Mouse (Mus musculus) adrenal gland, adult 2 months (tissue): Measurements from ENCODE around the gene Dars. TPM values are rescaled to one million over a fixed set of nuclear protein-coding genes. Genes with fewer than 3 reads are reported as not detected.

Experiments
- DNase-seq: peaks from one replicate; pipeline ENCODE4 v3.0.0; 2021
- long read RNA-seq: library from polyadenylated mRNA; stranded (forward); transcript quantifications from one replicate; pipeline ENCODE4 v2.0.0, GENCODE M21; 2021
- polyA plus RNA-seq: library from polyadenylated mRNA; depleted of rRNA; stranded (reverse); fragments of >200 nt; gene quantifications from 2 replicates; pipeline ENCODE4 v1.2.3, GENCODE M21; 2012; rRNA removed
- total RNA-seq, 2 experiments: library from RNA; stranded (reverse); gene quantifications; 2 replicates each; pipeline ENCODE4 v1.2.3; 2021

Gene Dars
- total RNA-seq (10 to 100 TPM; 81.7 to 98.0 TPM), polyA plus RNA-seq (10.4 and 12.8 TPM in 2 replicates)
- long read RNA-seq, transcript Dars-201 (16 exons, 2,175 nt), result major isoform, 100 of 103 reads
- long read RNA-seq, partial matches to known transcripts, result 1 of 103 reads
- long read RNA-seq, other reads (novel, unspliced or antisense), result 2 of 103 reads

DNA sequence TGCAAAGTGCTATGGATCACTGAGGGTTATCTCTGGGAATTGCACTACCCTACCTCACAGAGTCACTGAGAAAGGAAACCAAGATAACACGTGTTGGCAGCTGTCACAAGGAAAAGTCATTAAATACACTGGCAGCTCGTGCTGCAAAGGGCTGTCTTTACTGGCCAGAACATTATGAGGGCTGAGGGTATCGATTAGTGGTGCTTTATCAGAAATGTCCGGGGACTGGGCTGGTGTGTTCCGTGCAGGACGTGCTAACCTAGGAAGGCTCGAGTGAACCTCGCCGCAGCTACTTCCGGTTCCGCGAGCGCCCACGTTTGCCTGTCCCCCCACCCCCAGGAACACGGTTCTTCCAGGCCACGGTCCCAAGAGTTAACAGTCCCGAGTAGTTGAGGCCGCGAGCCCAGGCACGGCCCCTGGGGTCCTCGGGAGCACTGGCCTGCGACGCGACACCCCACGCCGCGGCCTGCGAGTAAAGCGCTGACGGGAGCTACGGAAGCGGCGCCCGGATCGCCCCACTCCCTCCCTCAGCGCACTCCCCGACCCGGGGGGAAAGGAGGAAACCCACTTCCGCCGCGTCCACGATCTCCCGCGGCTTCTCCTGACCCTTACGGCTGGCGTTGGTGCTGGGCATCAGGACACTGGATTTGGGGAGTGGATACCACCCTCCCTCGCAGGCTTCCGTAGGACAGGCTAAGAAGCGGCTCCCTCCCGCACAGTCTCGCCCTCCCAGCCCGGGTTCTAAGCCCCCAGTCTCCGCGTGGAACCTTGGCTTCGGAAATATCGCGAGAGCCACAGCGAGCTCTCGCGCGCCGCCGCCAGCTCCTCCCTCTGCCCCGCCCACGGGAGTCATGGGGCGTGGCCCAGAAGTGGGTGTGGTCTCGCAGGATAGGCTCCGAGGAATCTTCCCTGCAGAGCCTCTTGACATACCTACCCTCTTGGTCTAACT, at the start of gene Dars:
Gene Dars, minus strand, starts transcription at position 785 of the 949 bp plus-strand sequence.
- DNase-seq, result peak; percentile 94

DNA sequence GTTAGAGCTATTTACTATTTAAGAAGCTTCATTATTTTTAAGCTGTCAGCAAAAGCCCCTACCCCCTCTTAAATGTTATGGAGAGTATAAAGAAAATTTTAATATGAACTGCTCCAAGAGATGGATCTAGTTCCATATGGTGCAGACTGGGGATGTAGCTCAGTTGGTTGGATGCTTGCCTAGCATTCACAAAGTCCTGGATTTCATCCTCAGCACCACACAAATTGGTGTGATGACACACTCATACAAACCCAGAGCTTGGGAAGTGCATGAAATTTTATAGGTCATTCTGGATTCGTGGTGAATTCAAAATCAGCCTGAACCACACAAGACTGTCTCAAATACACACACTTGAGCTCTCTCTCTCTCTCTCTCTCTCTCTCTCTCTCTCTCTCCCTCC, 49.7 kb upstream of the Dars start:
- DNase-seq, result no peak

DNA sequence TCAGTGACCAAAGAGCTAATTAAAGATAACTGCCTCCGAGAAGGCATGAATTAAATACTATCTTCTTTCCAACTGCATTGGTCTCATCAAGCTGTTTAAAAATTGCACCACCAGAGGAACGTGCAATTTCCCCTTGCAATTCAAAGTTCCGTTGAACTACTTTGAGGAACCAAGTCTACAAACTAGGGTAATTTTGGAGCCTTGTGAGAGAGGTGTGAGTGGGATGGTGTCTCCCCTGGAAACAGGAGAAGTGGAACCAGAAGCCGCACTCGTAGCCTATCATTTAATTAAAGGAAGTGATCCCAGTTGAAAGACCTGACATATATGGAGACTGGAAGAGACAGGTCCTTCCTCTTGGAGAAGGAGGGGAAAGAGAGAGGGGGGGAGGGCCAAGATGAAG, 46.3 kb upstream of the Dars start:
- DNase-seq, result no peak

DNA sequence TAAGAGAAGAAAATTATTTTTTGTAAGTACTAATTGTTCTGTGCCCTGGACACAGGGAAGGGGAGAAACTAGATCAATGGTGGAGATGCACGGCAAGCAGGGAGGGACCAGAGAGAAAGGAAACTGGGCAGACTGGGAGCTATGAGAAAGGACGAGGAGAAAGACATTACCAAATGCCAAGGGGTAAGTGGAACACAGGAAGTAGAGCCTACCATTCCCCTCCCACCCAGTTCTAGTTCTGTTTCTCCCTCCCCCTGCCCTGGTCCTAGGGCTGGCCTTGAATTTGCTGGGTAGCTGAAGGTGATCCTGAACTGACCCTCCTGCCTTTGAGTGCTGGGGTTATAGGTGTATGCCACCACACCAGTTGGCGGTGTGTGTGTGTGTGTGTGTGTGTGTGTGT, 45.2 kb upstream of the Dars start:
- DNase-seq, result no peak

DNA sequence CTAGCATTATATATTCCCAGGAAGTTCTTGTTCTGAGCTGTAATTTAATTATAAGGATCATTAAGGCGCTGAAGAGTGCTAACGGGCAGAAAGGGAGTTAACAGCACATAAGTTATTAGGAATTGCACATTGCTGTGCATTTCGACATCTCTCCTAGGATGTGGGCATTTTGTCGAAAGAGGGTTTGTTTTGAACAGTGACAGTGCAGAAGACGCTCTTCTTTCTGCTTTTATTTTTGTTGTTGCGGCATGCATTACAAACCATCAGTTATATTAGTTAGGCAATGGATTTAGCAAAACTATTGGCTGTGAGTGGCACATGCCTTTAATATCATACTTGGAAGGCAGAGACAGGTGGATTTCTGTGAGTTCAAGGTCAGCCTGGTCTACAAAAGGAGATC, 43.6 kb upstream of the Dars start:
- DNase-seq, result no peak

DNA sequence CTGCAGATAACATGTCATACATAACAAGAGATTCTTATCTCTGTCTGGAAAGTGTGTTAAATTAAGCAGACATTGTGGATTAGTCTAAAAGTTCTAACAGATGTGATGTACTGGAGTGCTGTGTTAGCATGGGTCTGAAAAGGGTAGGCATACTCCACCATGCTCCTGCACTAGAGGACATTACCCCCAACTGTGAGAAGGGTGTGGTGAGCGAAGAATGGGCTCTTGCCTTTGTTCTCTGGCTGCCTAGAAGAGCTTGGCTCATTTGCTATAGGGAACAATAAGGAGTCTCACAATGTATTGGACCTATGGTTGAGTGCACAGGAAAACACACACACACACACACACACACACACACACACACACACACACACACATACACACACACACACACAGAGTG, 42.3 kb upstream of the Dars start:
- no peak for DNase-seq

DNA sequence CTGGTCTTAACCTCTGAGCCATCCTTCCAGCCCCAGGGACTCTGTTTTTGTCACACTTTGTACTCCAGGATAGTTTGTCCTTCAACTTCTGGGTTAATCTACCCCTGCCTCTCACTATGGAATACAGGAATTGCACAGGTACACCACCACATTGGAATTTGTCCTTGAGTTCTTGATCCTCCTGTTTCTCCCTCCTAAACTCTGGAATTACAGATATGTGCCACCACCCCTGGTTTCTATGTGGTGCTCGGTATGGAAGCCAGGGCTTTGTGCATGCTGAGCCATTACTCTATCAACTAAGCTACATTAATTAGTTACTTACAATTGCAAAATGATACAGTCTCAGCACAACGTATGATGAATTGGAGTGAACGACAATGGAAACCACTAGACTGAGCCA, 41.8 kb upstream of the Dars start:
- no peak for DNase-seq

DNA sequence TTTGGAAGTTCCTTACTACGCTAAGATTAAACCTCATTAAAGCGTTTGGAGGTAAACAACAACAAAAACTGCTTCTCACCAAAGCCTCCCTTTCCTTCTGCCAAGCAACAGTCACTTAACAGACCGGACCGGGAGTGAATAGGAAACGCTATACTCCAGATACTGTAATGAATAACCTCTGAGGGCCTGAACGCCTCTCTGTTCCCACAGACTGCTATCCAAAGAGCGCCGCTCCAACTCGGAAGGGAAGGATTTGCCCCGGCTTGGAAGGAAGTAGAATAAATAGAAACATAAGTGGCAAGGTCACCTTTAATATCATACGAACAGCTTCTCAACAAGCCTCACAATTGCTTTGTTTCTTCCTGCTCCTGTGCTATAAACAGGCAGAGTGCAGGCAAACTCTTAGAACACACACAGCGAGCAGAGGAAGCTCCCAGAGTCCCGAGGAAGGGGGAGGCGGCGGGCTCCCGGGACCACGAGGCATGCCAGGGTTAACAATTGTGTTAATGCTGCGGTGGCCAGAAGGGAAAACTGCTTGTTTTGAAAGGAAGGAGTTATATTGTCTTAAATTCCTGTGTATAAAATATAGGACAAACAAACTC, 39.8 kb upstream of the Dars start:
- peak; percentile 14 for DNase-seq

DNA sequence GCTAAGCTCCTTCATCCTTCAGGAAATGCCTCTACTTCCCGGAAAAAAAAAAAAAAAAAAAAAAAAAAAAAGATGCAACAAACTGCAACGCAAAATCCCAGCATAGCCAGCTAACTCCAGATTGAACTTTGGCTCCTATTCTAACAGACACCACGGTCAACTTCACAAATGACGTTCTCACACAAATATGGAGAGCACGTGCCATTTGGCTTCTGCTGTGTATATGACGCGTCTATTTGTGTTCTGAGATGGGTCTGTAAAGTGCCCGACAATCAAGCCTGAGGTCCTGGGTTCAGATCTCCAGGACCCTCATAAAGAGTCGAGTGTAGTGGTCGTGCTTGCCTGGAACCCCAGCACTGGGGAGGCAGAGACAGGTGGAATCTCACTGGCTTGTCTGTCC, 39.1 kb upstream of the Dars start:
- DNase-seq, result no peak

DNA sequence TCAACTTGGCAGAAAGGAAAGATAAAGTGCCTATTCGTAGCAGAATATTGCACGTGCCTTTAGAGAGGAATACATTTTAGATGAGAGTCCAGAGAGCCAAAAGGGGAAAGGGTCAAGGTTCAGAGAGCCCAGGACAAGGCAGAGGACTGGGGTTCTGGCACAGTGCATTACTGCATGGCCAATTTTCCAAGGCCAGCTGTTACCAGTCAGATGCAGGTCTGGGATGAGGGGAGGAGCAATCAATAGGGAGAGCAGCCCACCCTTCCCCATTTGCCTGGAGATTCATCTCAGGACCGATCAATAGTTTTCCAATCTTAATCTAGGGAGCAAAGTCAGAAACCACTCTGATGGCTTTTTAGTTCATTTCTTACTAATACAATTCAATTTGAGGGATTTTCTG, 35.0 kb upstream of the Dars start:
- DNase-seq, result no peak

DNA sequence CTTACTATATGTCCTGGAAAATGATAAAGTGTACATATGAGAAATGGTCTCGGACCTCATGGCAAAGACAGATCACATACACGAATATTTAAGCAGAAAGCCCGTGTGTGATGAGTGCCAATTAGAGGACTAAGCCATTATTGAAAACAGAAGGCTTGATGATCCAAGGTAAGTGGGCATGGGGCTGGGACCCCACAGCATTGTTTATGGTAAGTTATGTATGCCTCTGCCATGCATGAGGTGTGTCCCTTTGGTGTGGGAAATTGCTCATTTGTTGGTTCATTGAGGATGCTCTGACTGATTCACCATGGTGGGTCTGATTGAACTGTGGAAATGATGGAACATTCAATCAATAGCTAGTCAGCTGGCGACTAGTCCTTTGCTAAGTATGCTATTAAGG, 34.0 kb upstream of the Dars start:
- DNase-seq, result no peak

DNA sequence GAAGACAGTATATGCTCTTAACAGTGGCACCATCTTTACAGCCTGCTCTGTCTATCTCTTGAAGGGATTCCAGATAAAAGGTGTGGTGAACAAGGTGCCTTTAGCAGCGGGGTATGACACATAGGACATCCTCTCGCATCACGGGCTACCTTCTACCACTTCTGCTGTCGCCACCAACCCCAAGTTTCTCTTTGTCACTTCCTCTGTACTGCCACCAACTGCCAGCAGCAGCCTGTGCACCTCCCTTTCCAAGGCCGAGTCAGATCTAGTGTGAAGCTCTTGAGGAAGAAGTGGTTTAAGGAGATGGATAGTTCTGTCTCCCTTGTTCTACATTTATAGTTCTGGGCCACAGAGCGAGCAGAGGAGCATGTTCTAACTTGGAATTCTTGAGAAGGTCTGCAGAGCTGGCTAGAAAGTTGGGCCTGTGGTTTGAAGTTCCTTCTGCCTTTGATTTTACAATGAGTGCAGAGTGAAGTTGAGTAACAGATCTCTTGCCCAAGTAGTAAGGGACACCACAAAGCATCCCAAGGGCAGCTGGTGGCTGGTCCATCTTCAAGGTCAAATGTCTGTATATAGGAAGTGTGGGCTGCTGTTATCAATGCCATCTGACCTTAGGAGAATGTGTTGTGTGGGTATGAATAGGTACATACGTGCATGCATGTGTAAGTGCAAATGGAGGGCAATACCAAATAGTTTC, 30.2 kb upstream of the Dars start:
- no peak for DNase-seq

DNA sequence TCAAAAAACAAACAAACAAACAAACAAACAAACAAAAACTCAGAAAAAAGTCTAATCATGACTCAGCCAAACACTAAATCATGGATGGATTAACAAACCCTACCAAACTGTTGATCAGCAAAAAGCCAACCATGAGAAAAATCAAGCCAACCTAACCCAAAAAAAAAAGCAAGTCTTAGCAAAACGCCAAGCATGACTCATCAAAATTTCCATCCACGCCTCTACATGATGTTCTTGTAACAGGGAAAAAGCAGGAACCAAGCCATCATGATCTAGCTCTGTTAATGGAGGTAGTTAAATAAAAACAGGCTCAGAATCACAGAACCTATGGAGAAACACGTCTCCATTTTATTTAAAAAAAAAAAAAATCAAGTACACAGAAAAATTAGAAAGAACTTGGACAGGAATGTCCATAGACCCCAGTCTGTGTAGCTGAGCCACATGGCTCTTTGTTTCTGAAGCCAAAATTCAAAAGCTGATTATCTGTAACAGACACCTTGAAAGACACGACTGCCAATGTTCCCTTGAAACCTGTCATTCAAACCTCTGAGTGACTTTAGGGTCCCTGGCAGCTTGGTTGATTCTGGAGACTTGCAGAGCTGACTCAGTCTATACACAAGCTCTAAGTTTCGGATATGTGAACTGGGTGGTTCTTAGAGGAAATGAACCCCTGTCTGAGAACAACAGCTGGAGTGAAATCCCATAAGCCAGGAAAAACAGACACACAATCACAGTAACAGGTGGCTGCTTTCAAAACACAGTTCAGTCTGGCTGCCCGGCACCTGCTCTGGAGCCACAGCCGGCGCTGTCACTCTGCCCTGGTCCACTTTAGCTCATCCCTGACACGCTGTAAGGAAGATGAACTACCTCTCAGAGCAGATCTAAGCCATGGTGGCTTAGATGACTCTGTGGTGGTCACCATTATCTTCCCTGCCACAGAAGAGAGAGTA, 27.0 kb upstream of the Dars start:
- no peak for DNase-seq

DNA sequence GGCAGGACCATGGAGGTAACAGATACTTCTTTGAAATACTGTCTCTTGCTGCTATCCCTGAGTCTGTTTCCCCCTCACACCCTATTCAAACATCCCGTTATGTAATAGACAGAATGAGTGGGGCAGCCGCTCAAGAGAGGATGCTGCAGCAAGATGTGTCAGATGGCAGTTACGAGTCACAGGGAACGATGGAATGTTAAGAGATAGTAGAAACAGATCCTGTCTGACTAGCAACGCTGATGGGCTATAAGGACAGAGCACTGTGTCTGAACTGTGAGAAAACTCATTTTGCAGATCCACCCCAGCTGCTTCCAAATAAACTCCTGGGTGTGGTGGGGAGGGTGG, 23.9 kb upstream of the Dars start:
- no peak for DNase-seq

DNA sequence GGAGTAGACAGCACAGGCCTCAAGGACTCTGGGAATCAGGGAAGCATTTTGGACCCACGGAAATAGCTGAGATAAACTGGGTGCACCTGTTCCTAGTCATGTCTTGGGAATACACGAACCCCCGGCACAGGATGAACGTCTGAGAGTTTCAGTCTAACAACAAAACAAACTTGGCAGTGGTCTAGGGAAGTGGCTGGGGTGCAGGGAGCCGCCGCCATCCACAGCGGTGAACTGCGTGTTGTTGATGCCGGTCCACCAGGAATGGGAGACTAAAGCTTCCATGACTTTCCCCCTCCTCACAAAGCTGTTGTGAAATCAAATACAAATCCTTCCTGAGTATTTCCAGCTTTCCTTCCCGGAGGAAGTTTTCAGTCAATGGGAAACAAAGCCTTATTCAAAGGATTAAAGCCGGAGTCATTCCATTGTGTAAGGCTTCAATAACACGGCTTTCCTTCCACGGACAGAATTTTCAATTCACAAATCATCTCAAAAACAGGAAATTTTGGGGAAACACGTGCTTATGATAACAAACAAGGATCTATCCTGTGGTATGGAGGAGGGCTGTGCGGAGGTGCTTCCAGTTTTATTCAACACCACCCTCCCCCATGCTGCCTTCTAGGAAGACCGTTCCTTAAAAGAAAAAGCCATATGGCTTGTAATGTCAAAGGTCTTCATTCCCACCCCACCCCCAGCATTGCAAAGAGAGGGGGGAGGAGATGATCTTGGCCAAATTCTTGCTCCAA, 23.4 kb upstream of the Dars start:
- DNase-seq, result no peak

DNA sequence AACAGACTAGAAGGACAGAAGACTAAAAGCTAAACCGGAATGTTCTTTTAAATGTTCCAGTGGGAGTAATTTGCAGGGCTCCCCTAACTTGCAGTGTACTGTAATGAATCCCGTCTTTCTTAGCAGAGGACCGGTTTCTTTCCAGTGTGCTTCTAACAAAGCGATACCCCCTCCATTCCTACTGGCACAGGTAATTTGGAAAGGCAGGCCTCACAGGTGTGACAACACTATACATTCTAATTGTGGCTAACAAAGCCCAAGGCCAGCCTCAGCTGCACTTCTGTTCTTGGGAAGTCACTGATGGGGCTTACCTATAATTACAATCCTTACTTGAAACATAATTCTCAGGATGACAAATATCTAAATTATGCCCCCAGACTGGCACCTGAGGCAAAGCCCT, 22.4 kb upstream of the Dars start:
- no peak for DNase-seq

DNA sequence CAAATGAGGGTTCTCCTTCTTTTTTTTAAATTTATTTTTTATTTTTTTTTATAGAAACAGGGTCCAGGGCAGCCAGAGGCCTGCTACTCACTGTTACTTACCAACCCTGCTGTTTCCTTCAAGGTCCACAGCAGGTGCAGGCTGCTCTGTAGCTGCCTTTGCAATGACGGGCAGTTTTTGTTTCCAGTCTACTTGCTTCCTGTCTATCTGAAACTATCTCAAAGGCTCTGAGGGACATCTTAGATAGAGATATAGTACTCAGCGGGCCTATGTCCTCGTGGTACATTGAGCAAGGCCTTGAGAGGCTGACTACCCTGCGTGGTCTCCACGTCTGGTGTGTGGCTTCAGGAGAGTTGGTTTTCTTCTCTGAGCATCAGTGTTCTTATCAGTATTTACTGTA, 21.4 kb upstream of the Dars start:
- no peak for DNase-seq

DNA sequence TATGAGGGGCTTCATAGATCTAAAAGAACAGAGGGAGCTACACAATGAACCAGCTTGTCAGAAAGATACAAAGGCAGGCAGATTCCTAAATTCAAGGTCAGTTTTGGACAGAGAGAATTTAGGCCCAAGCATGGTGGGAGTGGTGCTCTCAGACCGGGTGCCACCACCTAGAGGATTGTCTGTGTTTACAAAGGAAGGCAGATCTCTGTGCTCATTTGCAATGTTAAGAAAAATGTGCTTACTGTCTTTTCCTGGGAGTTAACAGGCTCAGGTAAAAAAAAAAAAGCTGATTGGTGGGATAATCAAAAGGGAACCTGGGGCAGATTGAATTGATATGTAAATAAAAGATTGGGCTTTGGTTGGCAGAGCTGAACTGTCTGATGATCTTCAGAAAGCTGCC, 20.1 kb upstream of the Dars start:
- no peak for DNase-seq

DNA sequence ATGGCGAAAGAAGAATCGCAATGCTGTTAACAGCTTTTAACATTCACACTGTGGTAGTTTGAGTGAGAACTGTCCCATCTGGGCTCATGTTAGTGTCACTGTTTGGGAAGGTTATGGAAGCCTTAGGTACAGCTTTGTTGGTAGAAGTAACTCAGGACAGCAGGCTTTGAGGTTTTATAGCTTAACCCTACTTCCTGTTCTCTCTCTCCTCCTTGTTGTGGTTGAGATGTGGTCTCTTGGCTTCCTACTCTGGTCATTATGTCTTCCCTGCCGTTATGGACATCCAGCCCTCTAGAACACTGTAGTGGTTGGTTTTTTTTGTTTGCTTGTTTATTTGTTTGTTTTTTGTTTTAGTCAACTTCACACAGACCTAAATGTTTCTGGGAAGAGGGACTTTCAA, 18.8 kb upstream of the Dars start:
- no peak for DNase-seq

DNA sequence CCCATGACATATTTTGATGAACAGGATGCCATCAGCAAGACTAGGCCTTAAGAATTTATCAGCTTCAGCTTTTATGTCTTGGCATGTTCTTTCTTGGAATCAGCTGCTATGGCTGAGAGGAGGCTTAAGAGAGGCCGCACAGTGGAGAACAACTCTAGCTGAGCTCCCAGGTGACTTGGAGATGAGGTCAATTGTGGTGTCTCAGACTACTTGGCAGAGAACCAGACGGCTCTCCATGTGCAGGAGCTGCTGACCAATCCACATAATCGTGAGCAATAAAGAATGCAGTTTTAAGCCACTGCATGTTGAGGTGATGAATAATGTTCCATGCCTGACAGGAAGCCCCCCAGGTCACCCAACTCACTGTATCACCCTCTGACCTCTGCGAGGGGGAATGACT, 18.4 kb upstream of the Dars start:
- no peak for DNase-seq

DNA sequence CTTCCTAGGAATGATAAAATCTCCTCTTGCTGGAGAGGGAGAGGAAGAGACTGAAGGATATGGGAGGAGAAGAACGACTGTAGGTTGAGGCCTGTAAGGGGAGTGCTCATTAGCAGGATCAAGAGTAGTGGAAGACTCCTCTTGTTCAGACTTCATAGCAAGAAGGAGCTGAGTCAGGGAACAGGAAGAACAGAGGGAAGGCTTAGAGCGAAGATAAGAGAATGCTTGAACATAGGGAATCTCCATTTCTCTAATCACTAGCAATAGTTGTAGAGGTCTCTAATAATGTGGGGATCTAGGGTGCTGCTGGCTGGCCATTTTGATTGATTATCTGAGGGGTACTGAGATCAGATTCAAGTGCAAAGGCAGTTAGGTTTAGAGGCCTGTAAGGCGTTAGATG, 7.8 kb upstream of the Dars start:
- DNase-seq, result no peak
